Mouse (Mus musculus) thymus, adult 2 months (tissue): ENCODE results near the gene Tenm1.

Source experiments
- CTCF ChIP-seq: fragments of 200-500 bp; IDR thresholded peaks from 2 replicates; pipeline ENCODE4 v1.5.1; 2012; ENCODE audit warnings: mild to moderate bottlenecking, control low read depth, low read length, moderate library complexity, borderline replicate concordance; ENCODE audit not compliant: control insufficient read depth, poor library complexity, insufficient read depth; ENCODE audit errors: extremely low read depth
- POLR2A ChIP-seq: fragments of 200-500 bp; IDR thresholded peaks from 2 replicates; pipeline ENCODE4 v1.6.1; 2012; ENCODE audit warnings: mild to moderate bottlenecking, low read length, control low read depth, moderate library complexity; ENCODE audit not compliant: control insufficient read depth, poor library complexity, insufficient read depth; ENCODE audit errors: extremely low read depth

DNA sequence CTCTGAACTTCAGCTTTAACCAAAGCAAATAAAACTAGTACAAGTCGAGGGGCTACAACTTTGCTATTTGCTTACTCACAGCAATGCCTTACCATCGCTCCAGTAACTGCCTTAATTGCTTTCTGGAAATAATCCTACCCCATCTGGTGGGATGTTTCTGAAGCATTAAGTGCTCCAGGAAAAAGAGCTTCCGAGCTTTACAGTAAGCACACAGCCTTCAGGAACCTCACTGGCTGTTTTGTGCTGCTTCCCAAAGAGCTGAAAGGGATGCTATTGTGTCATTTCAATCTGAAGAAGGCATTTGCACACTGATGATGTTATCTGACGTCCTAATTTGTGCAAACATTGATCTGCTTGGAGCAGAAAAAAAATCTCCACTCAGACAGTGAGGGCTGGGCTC lies 647.4 kb downstream of the Tenm1 start:
- TF ChIP-seq CTCF = no peak
- TF ChIP-seq POLR2A = no peak
